Mouse (Mus musculus) liver, embryonic 15.5 days (tissue): ENCODE measurements around the gene Foxn1. TPM values are rescaled to one million over a fixed set of nuclear protein-coding genes. Genes with fewer than 3 reads are reported as not detected.

Experiments
- ATAC-seq: fragments of 200-750 bp; cut with Nextera tagmentation; 2 replicates; pipeline ENCODE4 v1.8.0; 2017; ENCODE audit warnings: moderate number of reproducible peaks, mild to moderate bottlenecking, moderate library complexity; ENCODE audit not compliant: insufficient read depth
- H3K27ac ChIP-seq: fragments of 300-500 bp; sonication (generic); replicated peaks from 2 replicates; pipeline ENCODE4 v1.5.1; 2015; ENCODE audit warnings: mild to moderate bottlenecking, inconsistent platforms
- H3K27me3 ChIP-seq: fragments of 300-500 bp; sonication (generic); 2 replicates; pipeline ENCODE4 v1.6.1; 2015; ENCODE audit warnings: mild to moderate bottlenecking, inconsistent platforms
- H3K36me3 ChIP-seq: fragments of 300-500 bp; sonication (generic); replicated peaks from 2 replicates; pipeline ENCODE4 v1.6.1; 2015; ENCODE audit warnings: moderate library complexity, mild to moderate bottlenecking, inconsistent platforms
- H3K4me1 ChIP-seq: fragments of 300-500 bp; sonication (generic); replicated peaks from 2 replicates; pipeline ENCODE4 v1.6.1; 2015; ENCODE audit warnings: inconsistent platforms
- H3K4me2 ChIP-seq: fragments of 300-500 bp; sonication (generic); 2 replicates; pipeline ENCODE4 v1.6.1; 2015; ENCODE audit warnings: moderate library complexity, mild to moderate bottlenecking, inconsistent platforms
- H3K4me3 ChIP-seq: fragments of 300-500 bp; sonication (generic); replicated peaks from 2 replicates; pipeline ENCODE4 v1.5.1; 2015; ENCODE audit warnings: mild to moderate bottlenecking, inconsistent platforms
- H3K9ac ChIP-seq: fragments of 300-500 bp; sonication (generic); 2 replicates; pipeline ENCODE4 v1.6.1; 2015; ENCODE audit warnings: moderate library complexity, mild to moderate bottlenecking, inconsistent platforms
- H3K9me3 ChIP-seq: fragments of 300-500 bp; sonication (generic); replicated peaks from 2 replicates; pipeline ENCODE4 v1.6.1; 2016; ENCODE audit warnings: inconsistent platforms
- WGBS: fragments of 180-500 bp; shearing (Covaris S2); methylation state at CpG from one replicate; pipeline ENCODE4 v1.1.7; 2015; ENCODE audit warnings: mixed read lengths; ENCODE audit not compliant: insufficient replicate concordance; 5-methylcytosine and 5-hydroxymethylcytosine counted together
- polyA plus RNA-seq: library from polyadenylated mRNA; unstranded; fragments of >200 nt; fragmentation: Nextera tagmentation; extraction: Ambion mirVana; gene quantifications from 2 replicates; pipeline ENCODE4 v1.2.1, GENCODE M21; 2015

Foxn1 gene
- polyA plus RNA-seq, 1 experiment from 2014 or later = not detected

- H3K9ac ChIP-seq = no peak overlapping the region
- H3K4me1 ChIP-seq = 0 out of 2 replicates have a peak, but pooled peaks cover 9% of the 10 kb centered on the region
- H3K27me3 ChIP-seq = peaks cover 25% of the 10 kb centered on the region
- H3K27ac ChIP-seq = no peak overlapping the region
- WGBS = 25% methylated on average over 13 of the region's 13 CpGs
- H3K4me2 ChIP-seq = no peak overlapping the region
- no peaks in the 10 kb centered on the region for H3K9me3 ChIP-seq
- H3K36me3 ChIP-seq = no peaks in the 10 kb centered on the region
- H3K4me3 ChIP-seq = no peak overlapping the region
- ATAC-seq = no peak
Measured at GRCm38 (mm10) chr11:78421201-78422009, 35.0 kb upstream of the Foxn1 start.

- Histone ChIP-seq H3K4me2 (no peak overlapping the region), H3K4me3 (no peak overlapping the region), H3K27me3 (peaks cover 25% of the 10 kb centered on the region), H3K4me1 (0 out of 2 replicates have a peak, but pooled peaks cover 9% of the 10 kb centered on the region), H3K27ac (no peak overlapping the region), H3K9ac (no peak overlapping the region), H3K36me3 (no peaks in the 10 kb centered on the region), H3K9me3 (no peaks in the 10 kb centered on the region)
- no peak for ATAC-seq
- 5% methylated on average over 12 of the region's 12 CpGs for WGBS
Measured at GRCm38 (mm10) chr11:78420263-78420889, 34.0 kb upstream of the Foxn1 start.

- WGBS = 54% methylated on average over 6 of the region's 6 CpGs
- peaks cover 17% of the 10 kb centered on the region for H3K27me3 ChIP-seq
Measured at GRCm38 (mm10) chr11:78416854-78417253, 30.5 kb upstream of the Foxn1 start.

GRCm38 (mm10) chr11:78412861-78413260, 26.5 kb upstream of the Foxn1 start:
- H3K27me3 ChIP-seq = no peaks in the 10 kb centered on the region
- no peak overlapping the region for H3K27ac ChIP-seq
- H3K4me2 ChIP-seq = no peak overlapping the region
- no peaks in the 10 kb centered on the region for H3K36me3 ChIP-seq
- H3K4me3 ChIP-seq = no peak overlapping the region
- no peaks in the 10 kb centered on the region for H3K9me3 ChIP-seq
- ATAC-seq = no peak
- no peak overlapping the region for H3K9ac ChIP-seq
- H3K4me1 ChIP-seq = 0 out of 2 replicates have a peak, but pooled peaks cover 5% of the 10 kb centered on the region
- 49% methylated on average over 6 of the region's 6 CpGs for WGBS

More at GRCm38 (mm10) chr11:78416854-78417253, 30.5 kb upstream of the Foxn1 start:
- H3K36me3 ChIP-seq = no peaks in the 10 kb centered on the region
- H3K9me3 ChIP-seq = no peaks in the 10 kb centered on the region
- H3K4me3 ChIP-seq = no peak overlapping the region
- H3K4me2 ChIP-seq = no peak overlapping the region
- H3K9ac ChIP-seq = no peak overlapping the region
- no peak for ATAC-seq
- H3K4me1 ChIP-seq = 0 out of 2 replicates have a peak, but pooled peaks cover 3% of the 10 kb centered on the region
- no peak overlapping the region for H3K27ac ChIP-seq

GRCm38 (mm10) chr11:78412324-78412850, 26.0 kb upstream of the Foxn1 start:
- 63% methylated on average over 6 of the region's 6 CpGs for WGBS
- H3K4me3 ChIP-seq = no peak overlapping the region
- no peaks in the 10 kb centered on the region for H3K36me3 ChIP-seq
- no peaks in the 10 kb centered on the region for H3K9me3 ChIP-seq
- no peak overlapping the region for H3K27ac ChIP-seq
- 0 out of 2 replicates have a peak, but pooled peaks cover 5% of the 10 kb centered on the region for H3K4me1 ChIP-seq
- no peak overlapping the region for H3K9ac ChIP-seq
- H3K4me2 ChIP-seq = no peak overlapping the region
- no peaks in the 10 kb centered on the region for H3K27me3 ChIP-seq
- no peak for ATAC-seq

- no peak overlapping the region for H3K9ac ChIP-seq
- no peak for ATAC-seq
- 65% methylated on average over 11 of the region's 11 CpGs for WGBS
Measured at GRCm38 (mm10) chr11:78411606-78412323, 25.4 kb upstream of the Foxn1 start.

GRCm38 (mm10) chr11:78408256-78409240, 22.2 kb upstream of the Foxn1 start:
- Histone ChIP-seq H3K9ac (no peak overlapping the region), H3K27ac (no peak overlapping the region), H3K4me1 (0 out of 2 replicates have a peak, but pooled peaks cover 5% of the 10 kb centered on the region), H3K4me2 (no peak overlapping the region), H3K4me3 (no peak overlapping the region), H3K27me3 (no peaks in the 10 kb centered on the region; the same call in 1 of the 2 replicates), H3K36me3 (no peaks in the 10 kb centered on the region), H3K9me3 (no peaks in the 10 kb centered on the region)
- WGBS = 56% methylated on average over 9 of the region's 9 CpGs
- ATAC-seq = no peak

More at GRCm38 (mm10) chr11:78411606-78412323, 25.4 kb upstream of the Foxn1 start:
- no peaks in the 10 kb centered on the region for H3K9me3 ChIP-seq
- no peaks in the 10 kb centered on the region for H3K27me3 ChIP-seq
- no peak overlapping the region for H3K4me2 ChIP-seq
- H3K36me3 ChIP-seq = no peaks in the 10 kb centered on the region
- H3K4me1 ChIP-seq = 0 out of 2 replicates have a peak, but pooled peaks cover 5% of the 10 kb centered on the region
- no peak overlapping the region for H3K4me3 ChIP-seq
- H3K27ac ChIP-seq = no peak overlapping the region

- no peak overlapping the region for H3K4me3 ChIP-seq
- H3K4me2 ChIP-seq = no peak overlapping the region
- H3K4me1 ChIP-seq = 0 out of 2 replicates have a peak, but pooled peaks cover 10% of the 10 kb centered on the region
- 55% methylated on average over 6 of the region's 6 CpGs for WGBS
- ATAC-seq = no peak
- no peaks in the 10 kb centered on the region for H3K9me3 ChIP-seq
- no peak overlapping the region for H3K9ac ChIP-seq
- peaks cover 5% of the 10 kb centered on the region; the same call in 1 of the 2 replicates for H3K27me3 ChIP-seq
- H3K27ac ChIP-seq = no peak overlapping the region
- no peaks in the 10 kb centered on the region for H3K36me3 ChIP-seq
Measured at GRCm38 (mm10) chr11:78402062-78402461, 15.7 kb upstream of the Foxn1 start.

- Histone ChIP-seq H3K4me3 (no peak overlapping the region), H3K9me3 (no peaks in the 10 kb centered on the region), H3K36me3 (no peaks in the 10 kb centered on the region), H3K27me3 (peaks cover 5% of the 10 kb centered on the region; the same call in 1 of the 2 replicates), H3K27ac (no peak overlapping the region), H3K4me2 (no peak overlapping the region), H3K4me1 (0 out of 2 replicates have a peak, but pooled peaks cover 10% of the 10 kb centered on the region), H3K9ac (no peak overlapping the region)
- WGBS = 60% methylated on average over 3 of the region's 3 CpGs
- no peak for ATAC-seq
Measured at GRCm38 (mm10) chr11:78401469-78401868, 15.1 kb upstream of the Foxn1 start.

GRCm38 (mm10) chr11:78400936-78401335, 14.6 kb upstream of the Foxn1 start:
- H3K4me1 ChIP-seq = 0 out of 2 replicates have a peak, but pooled peaks cover 10% of the 10 kb centered on the region
- H3K4me3 ChIP-seq = no peak overlapping the region
- H3K27ac ChIP-seq = no peak overlapping the region
- no peaks in the 10 kb centered on the region for H3K9me3 ChIP-seq
- no peak overlapping the region for H3K4me2 ChIP-seq
- no peak overlapping the region for H3K9ac ChIP-seq
- H3K36me3 ChIP-seq = no peaks in the 10 kb centered on the region
- WGBS = 42% methylated on average over 3 of the region's 3 CpGs
- peaks cover 5% of the 10 kb centered on the region; the same call in 1 of the 2 replicates for H3K27me3 ChIP-seq
- no peak for ATAC-seq
